Mouse (Mus musculus) heart, embryonic 11.5 days (tissue): Measurements from ENCODE around the gene Rab28. TPM values are rescaled to one million over a fixed set of nuclear protein-coding genes. Genes with fewer than 3 reads are reported as not detected.

ENCODE experiments used
- ATAC-seq: fragments of 200-750 bp; cut with Nextera tagmentation; replicated peaks from 2 replicates; pipeline ENCODE4 v1.8.0; 2017; ENCODE audit warnings: moderate library complexity; ENCODE audit not compliant: insufficient number of reproducible peaks, low FRiP score, low TSS enrichment
- H3K27ac ChIP-seq: fragments of 300-500 bp; sonication (generic); 2 replicates; pipeline ENCODE4 v1.5.1; 2014; ENCODE audit warnings: mild to moderate bottlenecking, low read depth, low read length
- H3K27me3 ChIP-seq: fragments of 300-500 bp; sonication (generic); 2 replicates; pipeline ENCODE4 v1.6.1; 2014; ENCODE audit warnings: mild to moderate bottlenecking, low read length, mixed read lengths; ENCODE audit not compliant: control insufficient read depth, insufficient read depth
- H3K36me3 ChIP-seq: fragments of 300-500 bp; sonication (generic); 2 replicates; pipeline ENCODE4 v1.6.1; 2014; ENCODE audit warnings: mild to moderate bottlenecking, low read length, moderate library complexity, mixed read lengths; ENCODE audit not compliant: control insufficient read depth, insufficient read depth
- H3K4me1 ChIP-seq: fragments of 300-500 bp; sonication (generic); 2 replicates; pipeline ENCODE4 v1.6.1; 2014; ENCODE audit warnings: low read length; ENCODE audit not compliant: control insufficient read depth, insufficient read depth
- H3K4me2 ChIP-seq: fragments of 300-500 bp; sonication (generic); 2 replicates; pipeline ENCODE4 v1.6.1; 2014; ENCODE audit warnings: mild to moderate bottlenecking, moderate library complexity
- H3K4me3 ChIP-seq: fragments of 300-500 bp; sonication (generic); 2 replicates; pipeline ENCODE4 v1.5.1; 2014; ENCODE audit warnings: low read depth, low read length
- H3K9ac ChIP-seq: fragments of 300-500 bp; sonication (generic); 2 replicates; pipeline ENCODE4 v1.6.1; 2014; ENCODE audit warnings: mild to moderate bottlenecking, low read depth, low read length, moderate library complexity
- H3K9me3 ChIP-seq: fragments of 300-500 bp; sonication (generic); replicated peaks from 2 replicates; pipeline ENCODE4 v1.6.1; 2016; ENCODE audit warnings: low read length; ENCODE audit not compliant: control insufficient read depth
- WGBS: fragments of 180-500 bp; shearing (Covaris S2); extraction: QIAGEN DNeasy Blood & Tissue Kit; methylation state at CpG from one replicate; pipeline ENCODE4 v1.1.7; 2014; ENCODE audit not compliant: insufficient replicate concordance; 5-methylcytosine and 5-hydroxymethylcytosine counted together
- polyA plus RNA-seq: library from polyadenylated mRNA; unstranded; fragments of >200 nt; fragmentation: Nextera tagmentation; extraction: Ambion mirVana; gene quantifications from 2 replicates; pipeline ENCODE4 v1.2.1, GENCODE M21; 2014

Gene Rab28
- 38.7 and 43.2 TPM in 2 replicates for polyA plus RNA-seq

GRCm38 (mm10) chr5:41708051-41708630 lies at the start of gene Rab28:
TSS of gene Rab28 (minus strand) at chr5:41708157.
- H3K27ac ChIP-seq: peak within 1 kb of the TSS; percentile 73
- WGBS: under 1% methylated on average over 34 of the region's 34 CpGs
- no peaks in the 10 kb centered on the region for H3K27me3 ChIP-seq
- no peaks in the 10 kb centered on the region for H3K4me1 ChIP-seq
- no peaks in the 10 kb centered on the region for H3K9me3 ChIP-seq
- H3K36me3 ChIP-seq: no peaks in the 10 kb centered on the region
- ATAC-seq: peak; percentile 97
- peak within 1 kb of the TSS; percentile 98 for H3K4me2 ChIP-seq
- peak within 1 kb of the TSS; percentile 94 for H3K4me3 ChIP-seq
- H3K9ac ChIP-seq: peak within 1 kb of the TSS; percentile 91

GRCm38 (mm10) chr5:41757338-41757737 lies 49.4 kb upstream of the Rab28 start:
- Histone ChIP-seq H3K36me3 (no peaks in the 10 kb centered on the region), H3K4me2 (no peak overlapping the region), H3K9me3 (no peaks in the 10 kb centered on the region), H3K27ac (no peak overlapping the region), H3K4me1 (no peaks in the 10 kb centered on the region; the same call in 1 of the 2 replicates), H3K9ac (no peak overlapping the region), H3K4me3 (no peak overlapping the region), H3K27me3 (peaks cover 93% of the 10 kb centered on the region)
- no peak for ATAC-seq
- 7% methylated on average over 5 of the region's 5 CpGs for WGBS

GRCm38 (mm10) chr5:41756396-41756795 lies 48.4 kb upstream of the Rab28 start:
- no peaks in the 10 kb centered on the region for H3K36me3 ChIP-seq

GRCm38 (mm10) chr5:41755373-41755960 lies 47.5 kb upstream of the Rab28 start:
- H3K27ac ChIP-seq: no peak overlapping the region
- H3K4me1 ChIP-seq: no peaks in the 10 kb centered on the region
- ATAC-seq: no peak
- peaks cover 94% of the 10 kb centered on the region for H3K27me3 ChIP-seq
- WGBS: under 1% methylated on average over 23 of the region's 23 CpGs
- no peak overlapping the region for H3K4me3 ChIP-seq
- H3K9me3 ChIP-seq: no peaks in the 10 kb centered on the region
- H3K4me2 ChIP-seq: no peak overlapping the region
- H3K36me3 ChIP-seq: no peaks in the 10 kb centered on the region
- no peak overlapping the region for H3K9ac ChIP-seq

More at GRCm38 (mm10) chr5:41756396-41756795, 48.4 kb upstream of the Rab28 start:
- no peak overlapping the region for H3K9ac ChIP-seq
- no peak for ATAC-seq
- H3K4me3 ChIP-seq: no peak overlapping the region
- no peaks in the 10 kb centered on the region for H3K9me3 ChIP-seq
- no peak overlapping the region for H3K4me2 ChIP-seq
- H3K27me3 ChIP-seq: peaks cover 93% of the 10 kb centered on the region
- no peaks in the 10 kb centered on the region; the same call in 1 of the 2 replicates for H3K4me1 ChIP-seq
- WGBS: 7% methylated on average over 4 of the region's 4 CpGs
- H3K27ac ChIP-seq: no peak overlapping the region

GRCm38 (mm10) chr5:41754836-41755235 lies 46.9 kb upstream of the Rab28 start:
- ATAC-seq: no peak
- WGBS: under 1% methylated on average over 16 of the region's 16 CpGs
- Histone ChIP-seq H3K27me3 (peaks cover 93% of the 10 kb centered on the region), H3K9me3 (no peaks in the 10 kb centered on the region), H3K9ac (no peak overlapping the region), H3K4me3 (0 out of 2 replicates have a peak overlapping the region, but pooled peaks have one; percentile 6), H3K4me1 (no peaks in the 10 kb centered on the region), H3K36me3 (no peaks in the 10 kb centered on the region), H3K4me2 (peak overlapping the region; percentile 51), H3K27ac (no peak overlapping the region)

GRCm38 (mm10) chr5:41754226-41754775 lies 46.3 kb upstream of the Rab28 start:
- H3K4me2 ChIP-seq: peak overlapping the region; percentile 51
- no peak for ATAC-seq
- under 1% methylated on average over 17 of the region's 17 CpGs for WGBS
- no peaks in the 10 kb centered on the region for H3K36me3 ChIP-seq
- H3K9me3 ChIP-seq: no peaks in the 10 kb centered on the region
- peaks cover 94% of the 10 kb centered on the region for H3K27me3 ChIP-seq
- 0 out of 2 replicates have a peak overlapping the region, but pooled peaks have one; percentile 6 for H3K4me3 ChIP-seq
- H3K4me1 ChIP-seq: no peaks in the 10 kb centered on the region
- no peak overlapping the region for H3K27ac ChIP-seq
- no peak overlapping the region for H3K9ac ChIP-seq

GRCm38 (mm10) chr5:41752721-41753120 lies 44.8 kb upstream of the Rab28 start:
- H3K4me3 ChIP-seq: no peak overlapping the region
- peaks cover 96% of the 10 kb centered on the region for H3K27me3 ChIP-seq
- H3K9ac ChIP-seq: no peak overlapping the region
- H3K36me3 ChIP-seq: no peaks in the 10 kb centered on the region
- H3K4me1 ChIP-seq: no peaks in the 10 kb centered on the region
- H3K9me3 ChIP-seq: no peaks in the 10 kb centered on the region
- no peak overlapping the region for H3K27ac ChIP-seq
- ATAC-seq: no peak
- no peak overlapping the region for H3K4me2 ChIP-seq
- 39% methylated on average over 4 of the region's 4 CpGs for WGBS

- WGBS: 4% methylated on average over 13 of the region's 15 CpGs
- H3K27me3 ChIP-seq: peaks cover 58% of the 10 kb centered on the region
- H3K4me2 ChIP-seq: no peak overlapping the region
- H3K9me3 ChIP-seq: no peaks in the 10 kb centered on the region
- no peaks in the 10 kb centered on the region for H3K4me1 ChIP-seq
- H3K9ac ChIP-seq: no peak overlapping the region
- no peak for ATAC-seq
- H3K36me3 ChIP-seq: no peaks in the 10 kb centered on the region
- no peak overlapping the region for H3K4me3 ChIP-seq
- H3K27ac ChIP-seq: no peak overlapping the region
Observed at GRCm38 (mm10) chr5:41744898-41745780, 37.2 kb upstream of the Rab28 start.
